21 mouse cellular contexts compared by ENCODE assay signal in the genomic region with DNA sequence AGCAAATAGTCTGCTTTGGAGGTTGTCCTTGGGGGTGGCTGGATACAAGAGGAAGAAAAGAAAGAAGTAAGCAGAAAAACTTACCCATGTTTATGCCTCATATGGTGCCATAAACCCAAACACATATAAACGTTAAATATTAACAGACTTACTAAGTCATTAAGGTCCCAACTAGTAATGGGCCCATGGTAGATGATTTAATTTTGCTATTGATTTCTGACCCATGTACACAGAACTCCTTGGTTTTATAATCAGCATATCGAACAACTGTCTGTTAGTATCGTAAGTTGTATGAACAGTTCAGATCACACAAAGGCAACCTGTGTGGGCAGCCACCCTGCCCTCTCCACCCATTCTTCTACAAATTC.
DNase-seq lines count a peak whose midpoint lies in the region; ATAC-seq and TF ChIP-seq lines count a peak whose summit lies in the region.
"Had no signal": no experiment of that assay in that cellular context is flagged by ENCODE, and none has a peak within 500 bp of the region (broad histone marks: within the 10 kb centered on the region; RNA-seq: fewer than 3 reads in every experiment).

No protein-coding gene starts in this region.

- no peaks in the 10 kb centered on the region for H3K36me3 ChIP-seq in liver, embryonic 15.5 days (replicated peaks)
- H3K36me3 ChIP-seq in liver, embryonic 11.5 days (ENCODE audit: control insufficient read depth, insufficient read depth, low read length): no peaks in the 10 kb centered on the region
- H3K36me3 ChIP-seq in midbrain, embryonic 11.5 days (ENCODE audit: control insufficient read depth, insufficient read depth, low read length): no peaks in the 10 kb centered on the region
- H3K36me3 ChIP-seq in midbrain, embryonic 14.5 days (ENCODE audit: control insufficient read depth, insufficient read depth, low read length): no peaks in the 10 kb centered on the region
- H3K36me3 ChIP-seq in liver, postnatal 0 days (replicated peaks; ENCODE audit: insufficient read depth, low read length): no peaks in the 10 kb centered on the region
- no peaks in the 10 kb centered on the region; the same call in none of the 2 replicates for H3K36me3 ChIP-seq in heart, adult 2 months (ENCODE audit: control insufficient read depth, insufficient read depth, low read length)
- H3K36me3 ChIP-seq: embryonic facial prominence, embryonic 10.5 days; embryonic facial prominence, embryonic 15.5 days; forebrain, embryonic 12.5 days had no signal

- WGBS in liver, embryonic 15.5 days (ENCODE audit: insufficient replicate concordance): 75% methylated on average over 3 of the region's 3 CpGs
- WGBS in liver, embryonic 11.5 days: 92% methylated on average over 3 of the region's 3 CpGs
- 93% methylated on average over 3 of the region's 3 CpGs for WGBS in midbrain, embryonic 11.5 days
- WGBS in midbrain, embryonic 14.5 days: 91% methylated on average over 3 of the region's 3 CpGs
- WGBS in liver, postnatal 0 days (ENCODE audit: insufficient replicate concordance): 76% methylated on average over 3 of the region's 3 CpGs
- WGBS in heart, adult 2 months: 88% methylated on average over 3 of the region's 3 CpGs

- H3K79me2 ChIP-seq in heart, adult 2 months (replicated peaks; ENCODE audit: control insufficient read depth, insufficient read depth, low read length): no peaks in the 10 kb centered on the region

- no peak for TF ChIP-seq POLR2A in heart, adult 2 months (IDR thresholded peaks at IDR 0.05; ENCODE audit: insufficient read depth, low read depth, low read length)

- H3K4me3 ChIP-seq in liver, embryonic 15.5 days (replicated peaks): no peak overlapping the region
- no peak overlapping the region for H3K4me3 ChIP-seq in liver, embryonic 11.5 days (ENCODE audit: low read depth, low read length)
- no peak overlapping the region for H3K4me3 ChIP-seq in midbrain, embryonic 11.5 days (ENCODE audit: low read depth, low read length)
- no peak overlapping the region for H3K4me3 ChIP-seq in midbrain, embryonic 14.5 days (replicated peaks; ENCODE audit: low read depth, low read length)
- no peak overlapping the region for H3K4me3 ChIP-seq in liver, postnatal 0 days (ENCODE audit: low read depth, low read length)
- H3K4me3 ChIP-seq in heart, adult 2 months: no peak overlapping the region
- H3K4me3 ChIP-seq: embryonic facial prominence, embryonic 10.5 days; embryonic facial prominence, embryonic 15.5 days; forebrain, embryonic 12.5 days; heart, embryonic 10.5 days; heart, embryonic 15.5 days had no signal

- H3K27me3 ChIP-seq in liver, embryonic 15.5 days: no peaks in the 10 kb centered on the region
- H3K27me3 ChIP-seq in liver, embryonic 11.5 days (replicated peaks; ENCODE audit: control insufficient read depth, insufficient read depth, low read length): no peaks in the 10 kb centered on the region
- H3K27me3 ChIP-seq in midbrain, embryonic 11.5 days (ENCODE audit: control insufficient read depth, insufficient read depth, low read length): no peaks in the 10 kb centered on the region
- H3K27me3 ChIP-seq in midbrain, embryonic 14.5 days (ENCODE audit: control insufficient read depth, insufficient read depth, low read length): no peaks in the 10 kb centered on the region
- no peaks in the 10 kb centered on the region for H3K27me3 ChIP-seq in liver, postnatal 0 days (ENCODE audit: insufficient read depth, low read length)
- H3K27me3 ChIP-seq in heart, adult 2 months (ENCODE audit: control insufficient read depth, insufficient read depth, low read length): no peaks in the 10 kb centered on the region
- H3K27me3 ChIP-seq: embryonic facial prominence, embryonic 15.5 days; forebrain, embryonic 12.5 days; heart, embryonic 15.5 days had no signal

- no peaks in the 10 kb centered on the region for H3K9me3 ChIP-seq in liver, embryonic 15.5 days (replicated peaks)
- no peaks in the 10 kb centered on the region for H3K9me3 ChIP-seq in liver, embryonic 11.5 days (ENCODE audit: control insufficient read depth, low read length)
- no peaks in the 10 kb centered on the region for H3K9me3 ChIP-seq in midbrain, embryonic 11.5 days (ENCODE audit: control insufficient read depth, low read length)
- no peaks in the 10 kb centered on the region for H3K9me3 ChIP-seq in midbrain, embryonic 14.5 days (ENCODE audit: control insufficient read depth, low read length)
- H3K9me3 ChIP-seq in liver, postnatal 0 days (ENCODE audit: low read length): no peaks in the 10 kb centered on the region
- H3K9me3 ChIP-seq: embryonic facial prominence, embryonic 10.5 days; embryonic facial prominence, embryonic 15.5 days; forebrain, embryonic 12.5 days; heart, embryonic 10.5 days; heart, embryonic 15.5 days had no signal

- ATAC-seq in liver, embryonic 15.5 days (ENCODE audit: insufficient read depth): no peak
- ATAC-seq in liver, embryonic 11.5 days (replicated peaks; ENCODE audit: low FRiP score): no peak
- ATAC-seq in midbrain, embryonic 11.5 days (ENCODE audit: low FRiP score): no peak
- no peak for ATAC-seq in midbrain, embryonic 14.5 days (ENCODE audit: low FRiP score, low TSS enrichment)
- no peak for ATAC-seq in liver, postnatal 0 days
- ATAC-seq: forebrain, postnatal 0 days; hindbrain, embryonic 16.5 days; midbrain, embryonic 16.5 days had no signal

- TF ChIP-seq CTCF in liver, postnatal 0 days (IDR thresholded peaks at IDR 0.05; ENCODE audit: low read depth): no peak
- TF ChIP-seq CTCF in heart, adult 2 months (IDR thresholded peaks at IDR 0.05): no peak

- peaks cover 18% of the 10 kb centered on the region for H3K4me1 ChIP-seq in liver, embryonic 15.5 days (replicated peaks)
- peaks cover 8% of the 10 kb centered on the region; the same call in 1 of the 2 replicates for H3K4me1 ChIP-seq in liver, embryonic 11.5 days (replicated peaks; ENCODE audit: control insufficient read depth, insufficient read depth, low read length)
- no peaks in the 10 kb centered on the region for H3K4me1 ChIP-seq in midbrain, embryonic 11.5 days (ENCODE audit: control insufficient read depth, insufficient read depth, low read length)
- no peaks in the 10 kb centered on the region for H3K4me1 ChIP-seq in midbrain, embryonic 14.5 days (ENCODE audit: control insufficient read depth, insufficient read depth, low read length)
- H3K4me1 ChIP-seq in liver, postnatal 0 days (ENCODE audit: insufficient read depth): peaks cover 17% of the 10 kb centered on the region
- H3K4me1 ChIP-seq in heart, adult 2 months (ENCODE audit: control insufficient read depth, insufficient read depth, low read length): peaks cover 2% of the 10 kb centered on the region
- H3K4me1 ChIP-seq: embryonic facial prominence, embryonic 15.5 days; forebrain, embryonic 12.5 days; heart, embryonic 15.5 days had no signal

- intact Hi-C loops in heart, adult 2 months (cut with DNase I): no loop called here

- TF ChIP-seq EP300 in liver, postnatal 0 days (IDR thresholded peaks at IDR 0.05; ENCODE audit: low read depth): peak; percentile 17; the same call in 1 of the 2 replicates
- no peak for TF ChIP-seq EP300 in heart, adult 2 months (IDR thresholded peaks at IDR 0.05; ENCODE audit: insufficient read depth, low read depth, low read length)

- H3K4me2 ChIP-seq in liver, embryonic 15.5 days: no peak overlapping the region
- no peak overlapping the region for H3K4me2 ChIP-seq in liver, embryonic 11.5 days
- no peak overlapping the region for H3K4me2 ChIP-seq in midbrain, embryonic 11.5 days
- no peak overlapping the region for H3K4me2 ChIP-seq in midbrain, embryonic 14.5 days (ENCODE audit: low read length)
- no peak overlapping the region for H3K4me2 ChIP-seq in liver, postnatal 0 days (ENCODE audit: low read depth, low read length)
- H3K4me2 ChIP-seq: embryonic facial prominence, embryonic 15.5 days; forebrain, embryonic 12.5 days; heart, embryonic 15.5 days had no signal

- H3K27ac ChIP-seq in liver, embryonic 15.5 days (replicated peaks): peak overlapping the region; percentile 46; the same call in 1 of the 2 replicates
- no peak overlapping the region for H3K27ac ChIP-seq in liver, embryonic 11.5 days (ENCODE audit: low read depth, low read length)
- H3K27ac ChIP-seq in midbrain, embryonic 11.5 days (ENCODE audit: low read depth, low read length): no peak overlapping the region
- no peak overlapping the region for H3K27ac ChIP-seq in midbrain, embryonic 14.5 days (replicated peaks; ENCODE audit: low read depth, low read length)
- H3K27ac ChIP-seq in liver, postnatal 0 days (ENCODE audit: low read depth): peak overlapping the region; percentile 92
- H3K27ac ChIP-seq in heart, adult 2 months: no peak overlapping the region
- H3K27ac ChIP-seq: embryonic facial prominence, embryonic 10.5 days; embryonic facial prominence, embryonic 15.5 days; forebrain, embryonic 12.5 days; heart, embryonic 10.5 days; heart, embryonic 15.5 days had no signal

- no peak for DNase-seq in liver, embryonic 11.5 days (ENCODE audit: low spot score)
- DNase-seq in midbrain, embryonic 11.5 days (ENCODE audit: low spot score, missing footprints): peak; percentile 72
- DNase-seq in midbrain, embryonic 14.5 days: no peak
- no peak for DNase-seq in liver, postnatal 0 days
- no peak for DNase-seq in heart, adult 2 months
- DNase-seq: adrenal gland, postnatal 36 days; B cell, adult 2 months; cerebellum, adult 18-20 months; cerebellum, postnatal 14 days; forebrain, postnatal 0 days; gastrocnemius, postnatal 10 days; kidney, postnatal 14 days had no signal

- no peak overlapping the region for H3K9ac ChIP-seq in liver, embryonic 15.5 days
- no peak overlapping the region for H3K9ac ChIP-seq in liver, embryonic 11.5 days (ENCODE audit: low read depth, low read length)
- H3K9ac ChIP-seq in midbrain, embryonic 11.5 days (ENCODE audit: low read length): no peak overlapping the region
- no peak overlapping the region for H3K9ac ChIP-seq in midbrain, embryonic 14.5 days (replicated peaks; ENCODE audit: low read length)
- H3K9ac ChIP-seq in liver, postnatal 0 days (replicated peaks): no peak overlapping the region
- H3K9ac ChIP-seq in heart, adult 2 months (ENCODE audit: low read depth, low read length): no peak overlapping the region
- H3K9ac ChIP-seq: embryonic facial prominence, embryonic 15.5 days; forebrain, embryonic 12.5 days; forebrain, postnatal 0 days; heart, embryonic 15.5 days; liver, embryonic 14.5 days had no signal

Comparison
In these comparisons a context has a peak if more than half of its experiments do, and no peak if none do; other contexts are left out.
1. H3K27ac ChIP-seq: peak in liver, embryonic 15.5 days (single experiment) and liver, postnatal 0 days (single experiment); none in liver, embryonic 11.5 days (single experiment), midbrain, embryonic 11.5 days (single experiment), midbrain, embryonic 14.5 days (single experiment) and heart, adult 2 months (single experiment).